Mouse (Mus musculus): Measurements from ENCODE around the gene Ncdn. TPM values are rescaled to one million over a fixed set of nuclear protein-coding genes. Genes with fewer than 3 reads are reported as not detected.

Gene Ncdn
- polyA plus RNA-seq, 1 experiment from 2014 or later, result 33.4 TPM

Other genes with a start within 250 kb of the Ncdn start
- 3.1 and 3.2 TPM in 2 replicates for gene Ago4, start 220.0 kb downstream of the Ncdn start, polyA plus RNA-seq (2015; fragmentation: Nextera tagmentation; extraction: Ambion mirVana)
- 30.2 and 32.6 TPM in 2 replicates for gene Clspn, start 196.5 kb downstream of the Ncdn start, polyA plus RNA-seq (2015; fragmentation: Nextera tagmentation; extraction: Ambion mirVana)
- 4.7 and 5.2 TPM in 2 replicates for gene 5730409E04Rik, start 143.6 kb downstream of the Ncdn start, polyA plus RNA-seq (2015; fragmentation: Nextera tagmentation; extraction: Ambion mirVana)
- 431 and 455 TPM in 2 replicates for gene Psmb2, start 75.8 kb downstream of the Ncdn start, polyA plus RNA-seq (2015; fragmentation: Nextera tagmentation; extraction: Ambion mirVana)
- 0.60 and 1.1 TPM in 2 replicates for gene Tfap2e, start 17.2 kb downstream of the Ncdn start, polyA plus RNA-seq (2015; fragmentation: Nextera tagmentation; extraction: Ambion mirVana)
- gene AU040320, start 106 bp upstream of the Ncdn start, polyA plus RNA-seq (2015; fragmentation: Nextera tagmentation; extraction: Ambion mirVana), result 17.6 and 22.7 TPM in 2 replicates
- gene Zmym4, start 214.7 kb upstream of the Ncdn start, polyA plus RNA-seq (2015; fragmentation: Nextera tagmentation; extraction: Ambion mirVana), result 19.8 and 20.3 TPM in 2 replicates